Mouse (Mus musculus) kidney, postnatal 25 days (tissue): Measurements from ENCODE around the gene Bnip3.
A peak's percentile ranks its signal among the peaks of the same experiment; 100 is the strongest.

Experiments used
- DNase-seq, 2 experiments: peaks; one replicate each; pipeline ENCODE4 v3.0.0; 2021; ENCODE audit warnings: mixed read lengths in 2 of 2

Gene Bnip3

DNA sequence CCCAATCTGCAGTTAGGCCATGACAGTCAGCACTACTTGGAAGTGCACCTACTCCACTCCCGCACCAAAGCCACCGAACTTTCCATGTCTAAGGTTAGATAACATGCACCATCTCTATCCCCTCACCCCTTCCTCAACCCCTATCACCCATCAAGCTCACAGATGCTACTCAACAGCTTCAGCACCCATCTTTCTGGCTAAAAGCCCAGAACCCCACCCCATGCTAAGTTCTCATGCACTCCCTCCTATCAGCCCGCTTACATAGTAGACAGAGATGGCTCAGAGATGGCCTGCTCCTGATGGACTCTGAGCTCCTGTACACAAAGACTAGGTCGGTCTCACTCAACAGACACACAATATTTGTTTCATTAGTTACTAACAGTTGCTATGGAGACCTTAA is 65.9 kb downstream of the Bnip3 start:
- no peak for DNase-seq

DNA sequence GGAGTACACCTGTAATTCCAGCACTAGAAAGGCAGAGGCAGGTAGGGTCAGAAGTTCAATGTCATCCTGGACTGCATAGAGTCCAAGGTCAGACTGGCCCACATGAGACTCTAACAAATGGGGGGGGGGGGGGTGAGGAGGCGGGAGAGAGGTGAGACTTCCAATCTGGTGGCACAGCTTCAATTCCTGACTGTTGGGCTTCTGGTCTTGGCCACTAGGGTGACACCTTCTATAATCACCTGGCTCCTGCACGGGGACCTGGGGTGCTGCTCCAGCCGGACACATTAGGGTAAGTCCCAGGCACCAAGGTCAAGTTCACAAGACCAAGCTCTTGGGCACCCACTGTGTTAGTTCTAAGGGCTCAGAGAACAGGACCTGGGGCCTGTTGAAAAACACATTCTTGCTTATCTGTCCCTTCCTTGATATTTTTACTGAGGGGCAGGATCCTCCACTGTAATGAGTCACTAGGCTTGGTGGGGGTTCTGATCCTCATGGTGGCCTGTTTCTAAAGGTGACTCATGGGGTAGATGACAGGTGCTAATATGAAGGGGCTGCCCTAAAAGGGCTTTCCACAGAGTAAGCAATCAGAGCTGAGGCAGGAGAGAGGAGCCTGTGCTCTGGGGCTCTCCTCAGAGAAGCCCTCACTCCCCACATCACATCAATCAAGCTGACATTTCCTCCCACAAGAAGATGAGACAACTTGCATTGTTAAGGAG is 67.7 kb downstream of the Bnip3 start:
- DNase-seq = peak in 1 of 2 experiments; percentile 39
